Mouse (Mus musculus) gastrocnemius, adult 18-20 months (tissue): ENCODE results near the gene Hdhd5. TPM values are rescaled to one million over a fixed set of nuclear protein-coding genes. Genes with fewer than 3 reads are reported as not detected.

Experiments
- DNase-seq: peaks from one replicate; pipeline ENCODE4 v3.0.0; 2021; ENCODE audit warnings: low spot score
- total RNA-seq, 2 experiments: library from RNA; stranded (reverse); gene quantifications; 2 replicates each; pipeline ENCODE4 v1.2.3; 2021

Hdhd5 gene
- total RNA-seq, 2 experiments from 2014 or later: 19.9 to 26.1 TPM

- DNase-seq: no peak
Measured at GRCm38 (mm10) chr6:120485038-120485437, 46.1 kb downstream of the Hdhd5 start.

- DNase-seq: peak; percentile 41
Measured at GRCm38 (mm10) chr6:120483211-120483626, 47.9 kb downstream of the Hdhd5 start.

GRCm38 (mm10) chr6:120482756-120483155 is 48.4 kb downstream of the Hdhd5 start:
- DNase-seq: peak; percentile 36

GRCm38 (mm10) chr6:120482021-120482420 is 49.1 kb downstream of the Hdhd5 start:
- no peak for DNase-seq

GRCm38 (mm10) chr6:120481538-120481937 is 49.6 kb downstream of the Hdhd5 start:
- DNase-seq: no peak

GRCm38 (mm10) chr6:120480361-120480760 is 50.8 kb downstream of the Hdhd5 start:
- DNase-seq: no peak

GRCm38 (mm10) chr6:120479302-120479701 is 51.8 kb downstream of the Hdhd5 start:
- DNase-seq: no peak

GRCm38 (mm10) chr6:120475288-120475687 is 55.8 kb downstream of the Hdhd5 start:
- no peak for DNase-seq

- DNase-seq: no peak
Measured at GRCm38 (mm10) chr6:120473427-120473826, 57.7 kb downstream of the Hdhd5 start.

GRCm38 (mm10) chr6:120472455-120473140 is 58.5 kb downstream of the Hdhd5 start:
- no peak for DNase-seq

GRCm38 (mm10) chr6:120471991-120472441 is 59.1 kb downstream of the Hdhd5 start:
- no peak for DNase-seq

- no peak for DNase-seq
Measured at GRCm38 (mm10) chr6:120470666-120471065, 60.5 kb downstream of the Hdhd5 start.

GRCm38 (mm10) chr6:120469770-120470169 is 61.3 kb downstream of the Hdhd5 start:
- DNase-seq: no peak

GRCm38 (mm10) chr6:120469268-120469667 is 61.9 kb downstream of the Hdhd5 start:
- DNase-seq: no peak

- DNase-seq: no peak
Measured at GRCm38 (mm10) chr6:120468259-120468658, 62.9 kb downstream of the Hdhd5 start.

GRCm38 (mm10) chr6:120466609-120467329 is 64.3 kb downstream of the Hdhd5 start:
- no peak for DNase-seq

GRCm38 (mm10) chr6:120465393-120465792 is 65.7 kb downstream of the Hdhd5 start:
- no peak for DNase-seq

GRCm38 (mm10) chr6:120464406-120464939 is 66.6 kb downstream of the Hdhd5 start:
- no peak for DNase-seq

- no peak for DNase-seq
Measured at GRCm38 (mm10) chr6:120463884-120464283, 67.2 kb downstream of the Hdhd5 start.

GRCm38 (mm10) chr6:120463086-120463871 is 67.8 kb downstream of the Hdhd5 start, which contains the start of gene Il17ra:
TSS of gene Il17ra (plus strand) at chr6:120463247.
- peak; percentile 66 for DNase-seq

- no peak for DNase-seq
Measured at GRCm38 (mm10) chr6:120462251-120462650, 68.9 kb downstream of the Hdhd5 start.

- DNase-seq: no peak
Measured at GRCm38 (mm10) chr6:120461217-120461616, 69.9 kb downstream of the Hdhd5 start.
